Mouse (Mus musculus) CH12.LX (cell line): ENCODE measurements around the gene Cstb. TPM values are rescaled to one million over a fixed set of nuclear protein-coding genes. Genes with fewer than 3 reads are reported as not detected.

ENCODE experiments used
- DNase-seq: peaks from one replicate; pipeline ENCODE4 v3.0.0-alpha.2; 2013; ENCODE audit errors: extremely low read depth
- H3K27ac ChIP-seq: 2 replicates; pipeline ENCODE4 v1.5.1; 2012; ENCODE audit warnings: low read depth, mild to moderate bottlenecking, control low read depth, moderate library complexity; ENCODE audit not compliant: insufficient read depth
- H3K27me3 ChIP-seq: replicated peaks from 2 replicates; pipeline ENCODE3; 2012; ENCODE audit warnings: inconsistent platforms
- H3K36me3 ChIP-seq, 2 experiments: replicated peaks in 1 of 2; 2 replicates each; pipeline versions ENCODE3 to v1.6.1; 2012; ENCODE audit warnings: inconsistent platforms in 1 of 2, low read length in 1 of 2, mild to moderate bottlenecking in 1 of 2, mixed read lengths in 1 of 2, moderate library complexity in 1 of 2; ENCODE audit not compliant: control insufficient read depth in 1 of 2, insufficient read depth in 1 of 2
- H3K4me1 ChIP-seq, 2 experiments: 2 replicates each; pipeline ENCODE4 v1.6.1; 2012; ENCODE audit warnings: inconsistent platforms in 1 of 2, moderate library complexity in 1 of 2; ENCODE audit not compliant: insufficient read depth in 2 of 2, control insufficient read depth in 1 of 2
- H3K4me2 ChIP-seq: 2 replicates; pipeline ENCODE4 v1.6.1; 2012; ENCODE audit warnings: low read depth, mild to moderate bottlenecking, control low read depth; ENCODE audit not compliant: poor library complexity, insufficient read depth, severe bottlenecking
- H3K4me3 ChIP-seq, 3 experiments: fragments of 150-350 bp in 1 of 3; sonication (generic) in 1 of 3; replicated peaks in 1 of 3; 2 replicates each; pipeline versions ENCODE3 to v1.5.1; 2011 to 2012; ENCODE audit warnings: low read depth in 2 of 3, low read length in 2 of 3, mild to moderate bottlenecking in 2 of 3, moderate library complexity in 2 of 3, control low read depth in 1 of 3, improper control_type of control experiment in 1 of 3, inconsistent platforms in 1 of 3, mixed read lengths in 1 of 3; ENCODE audit not compliant: poor library complexity in 1 of 3
- H3K79me2 ChIP-seq: replicated peaks from 2 replicates; pipeline ENCODE4 v1.6.1; 2012; ENCODE audit warnings: mild to moderate bottlenecking, moderate library complexity; ENCODE audit not compliant: control insufficient read depth, poor library complexity, insufficient read depth, severe bottlenecking; ENCODE audit errors: extremely low read depth
- H3K9ac ChIP-seq: 2 replicates; pipeline ENCODE4 v1.6.1; 2012; ENCODE audit warnings: low read depth, mild to moderate bottlenecking, control low read depth, moderate library complexity; ENCODE audit not compliant: insufficient read depth
- H3K9me3 ChIP-seq: replicated peaks from 2 replicates; pipeline ENCODE3; 2012; ENCODE audit warnings: low read length, inconsistent platforms, mixed read lengths
- BHLHE40 ChIP-seq: IDR thresholded peaks from 2 replicates; pipeline ENCODE4 v1.6.1; 2011; ENCODE audit warnings: mild to moderate bottlenecking, low read depth, low read length, improper control_type of control experiment
- CTCF ChIP-seq, 2 experiments: IDR thresholded peaks in 1 of 2; conservative IDR thresholded peaks in 1 of 2; 2 replicates each; pipeline ENCODE4 v1.5.1; 2011 to 2012; ENCODE audit warnings: low read depth in 2 of 2, low read length in 2 of 2, improper control_type of control experiment in 1 of 2, inconsistent platforms in 1 of 2, mild to moderate bottlenecking in 1 of 2, moderate library complexity in 1 of 2
- ELF1 ChIP-seq: IDR thresholded peaks from 2 replicates; pipeline ENCODE4 v1.6.1; 2014; ENCODE audit warnings: low read depth, mild to moderate bottlenecking, inconsistent platforms, low read length, improper control_type of control experiment
- EP300 ChIP-seq: IDR thresholded peaks from 2 replicates; pipeline ENCODE4 v1.6.1; 2011; ENCODE audit warnings: low read length, improper control_type of control experiment
- IRF4 ChIP-seq: IDR thresholded peaks from 2 replicates; pipeline ENCODE4 v1.6.1; 2014; ENCODE audit warnings: low read depth, mild to moderate bottlenecking, inconsistent platforms, low read length, improper control_type of control experiment
- MAFK ChIP-seq: IDR thresholded peaks from 2 replicates; pipeline ENCODE4 v1.6.1; 2011; ENCODE audit warnings: low read length, improper control_type of control experiment; ENCODE audit not compliant: insufficient replicate concordance
- MAX ChIP-seq: IDR thresholded peaks from 2 replicates; pipeline ENCODE4 v1.6.1; 2011; ENCODE audit warnings: low read length, improper control_type of control experiment
- MYC ChIP-seq: IDR thresholded peaks from 2 replicates; pipeline ENCODE4 v1.6.1; 2011; ENCODE audit warnings: low read depth, mild to moderate bottlenecking, improper control_type of control experiment, low read length
- NRF1 ChIP-seq: IDR thresholded peaks from 2 replicates; pipeline ENCODE4 v1.6.1; 2014; ENCODE audit warnings: low read depth, mild to moderate bottlenecking, inconsistent platforms, low read length, improper control_type of control experiment, moderate library complexity
- RAD21 ChIP-seq: IDR thresholded peaks from 2 replicates; pipeline ENCODE4 v1.6.1; 2011; ENCODE audit warnings: low read depth, mild to moderate bottlenecking, low read length, improper control_type of control experiment, moderate library complexity
- SMC3 ChIP-seq: IDR thresholded peaks from 2 replicates; pipeline ENCODE4 v1.6.1; 2011; ENCODE audit warnings: low read depth, low read length, improper control_type of control experiment
- TCF12 ChIP-seq: IDR thresholded peaks from 2 replicates; pipeline ENCODE4 v1.6.1; 2014; ENCODE audit warnings: low read depth, mild to moderate bottlenecking, inconsistent platforms, low read length, improper control_type of control experiment
- ZC3H11A ChIP-seq: IDR thresholded peaks from 2 replicates; pipeline ENCODE4 v1.6.1; 2012; ENCODE audit warnings: low read depth, mild to moderate bottlenecking, inconsistent platforms, low read length, improper control_type of control experiment
- ZKSCAN1 ChIP-seq: IDR thresholded peaks from 2 replicates; pipeline ENCODE4 v1.6.1; 2012; ENCODE audit warnings: low read depth, inconsistent platforms, low read length, improper control_type of control experiment, borderline replicate concordance
- ZMIZ1 ChIP-seq: IDR thresholded peaks from 2 replicates; pipeline ENCODE4 v1.6.1; 2012; ENCODE audit warnings: low read depth, mild to moderate bottlenecking, inconsistent platforms, low read length, improper control_type of control experiment
- dilution Hi-C: fragments of 300-500 bp; cut with MboI; formaldehyde crosslinking; loops from 2 replicates; pipeline ENCODE4 v1.14.3; 2020; ENCODE audit warnings: low sequenced_read_pairs; ENCODE audit not compliant: extremely low pct_unique_long_range_greater_than_20kb, extremely low pct_ligation_motif_present
- in situ Hi-C: fragments of 300-500 bp; cut with MboI; formaldehyde crosslinking; loops from 3 replicates; pipeline ENCODE4 v1.14.3; 2019; ENCODE audit warnings: low sequenced_read_pairs, low pct_ligation_motif_present, low pct_unique_long_range_greater_than_20kb, mixed read lengths
- polyA plus RNA-seq: library from polyadenylated mRNA; unstranded; fragments of >175 nt; gene quantifications from 2 replicates; pipeline ENCODE4 v1.2.1, GENCODE M21; 2012; ENCODE audit warnings: low read depth; ENCODE audit not compliant: insufficient read length
- total RNA-seq, 2 experiments: library from RNA; depleted of rRNA; stranded (reverse); fragments of 300-350 nt in 1 of 2; fragments of >200 nt in 1 of 2; gene quantifications; 2 replicates each; pipeline ENCODE4 v1.2.3; 2012 to 2014

Cstb gene
- total and polyA plus RNA-seq, 3 experiments: 139 to 226 (median 194) TPM

DNA sequence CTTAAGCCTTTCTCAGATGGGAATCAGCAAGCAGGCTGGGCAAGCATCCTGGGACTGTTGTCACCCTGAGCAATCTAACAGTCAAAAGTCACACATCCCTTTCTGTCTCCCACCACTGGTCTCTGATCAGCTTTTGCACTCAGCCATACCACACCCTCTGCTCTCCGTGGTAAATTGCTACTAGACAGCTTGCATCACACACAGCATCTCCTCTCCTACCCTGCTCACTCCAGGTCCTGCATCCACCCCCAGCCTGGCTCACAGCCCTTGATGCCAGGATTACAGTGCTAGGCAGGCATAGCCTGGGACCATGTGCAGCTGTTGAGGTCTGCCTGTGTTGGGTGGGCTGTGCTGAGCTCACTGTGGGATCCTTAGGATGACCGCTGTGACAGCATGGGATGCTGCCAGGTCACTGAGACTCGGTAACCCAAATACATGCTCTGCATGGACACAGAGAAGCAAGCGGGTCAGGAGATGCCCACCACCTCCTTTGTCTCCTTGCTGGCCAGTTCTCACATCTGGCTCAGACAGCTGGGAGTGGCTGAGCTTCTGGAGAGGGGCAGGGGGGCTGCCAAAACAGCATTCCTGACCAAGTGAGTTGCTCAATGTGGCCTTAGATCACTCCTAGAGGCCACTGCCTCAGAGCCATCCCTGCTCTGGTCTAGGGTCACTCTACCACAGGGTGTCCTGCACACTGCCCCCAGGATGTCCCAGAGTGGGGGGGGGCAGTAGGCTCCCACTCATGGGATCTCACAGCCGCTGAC is 33.1 kb downstream of the Cstb start:
- TF ChIP-seq SMC3 (no peak), MYC (no peak), MAX (no peak), TCF12 (no peak), BHLHE40 (no peak), NRF1 (no peak), ZMIZ1 (no peak), IRF4 (no peak), RAD21 (no peak), MAFK (no peak), EP300 (no peak), ZC3H11A (no peak)
- Histone ChIP-seq H3K27me3 (no peaks in the 10 kb centered on the region), H3K9ac (no peak overlapping the region), H3K4me2 (no peak overlapping the region), H3K4me1 (peaks cover 17 to 69% of the 10 kb centered on the region in 2 experiments), H3K9me3 (no peaks in the 10 kb centered on the region), H3K27ac (no peak overlapping the region), H3K4me3 (no peak overlapping the region), H3K36me3 (peaks cover 0 to 9% of the 10 kb centered on the region in 2 experiments), H3K79me2 (no peaks in the 10 kb centered on the region)
- dilution Hi-C loops (no loop called here), in situ Hi-C loops (no loop called here)
- no peak for DNase-seq

DNA sequence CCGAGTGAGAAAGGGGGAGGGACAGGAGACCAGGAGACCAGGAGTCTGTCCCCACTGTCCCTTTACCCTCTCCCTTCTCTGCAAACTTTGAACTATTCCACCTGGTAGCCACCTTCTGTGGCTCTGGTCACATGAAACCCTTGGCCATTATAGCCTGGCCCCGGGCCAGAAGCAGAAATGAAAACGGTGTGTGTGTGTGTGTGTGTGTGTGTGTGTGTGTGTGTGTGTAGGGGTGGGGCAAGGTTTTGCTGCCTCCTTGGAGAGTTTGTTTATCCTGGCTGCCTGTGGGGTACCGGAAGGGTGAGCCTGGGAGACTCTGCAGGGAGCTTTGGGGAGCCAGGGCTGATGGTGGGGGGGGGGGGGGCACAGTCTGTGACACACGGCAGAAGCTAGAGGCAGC is 35.0 kb downstream of the Cstb start:
- dilution Hi-C loops (no loop called here), in situ Hi-C loops (no loop called here)
- Histone ChIP-seq H3K79me2 (no peaks in the 10 kb centered on the region), H3K4me1 (peaks cover 27 to 83% of the 10 kb centered on the region in 2 experiments), H3K27ac (no peak overlapping the region), H3K36me3 (peaks cover 0 to 9% of the 10 kb centered on the region in 2 experiments), H3K4me2 (no peak overlapping the region), H3K4me3 (no peak overlapping the region), H3K27me3 (no peaks in the 10 kb centered on the region), H3K9ac (no peak overlapping the region), H3K9me3 (no peaks in the 10 kb centered on the region)
- DNase-seq: no peak
- TF ChIP-seq IRF4: peak; percentile 15; the same call in 1 of the 2 replicates
- no peak for TF ChIP-seq ELF1

GRCm38 (mm10) chr10:78461767-78462166 is 36.3 kb downstream of the Cstb start:
- peaks cover 28 to 85% of the 10 kb centered on the region in 2 experiments for H3K4me1 ChIP-seq
- no peak overlapping the region for H3K9ac ChIP-seq
- in situ Hi-C loops: no loop called here
- H3K9me3 ChIP-seq: no peaks in the 10 kb centered on the region
- peaks cover 3% of the 10 kb centered on the region for H3K27me3 ChIP-seq
- H3K4me3 ChIP-seq: no peak overlapping the region
- H3K79me2 ChIP-seq: no peaks in the 10 kb centered on the region
- no peak for DNase-seq
- no peak overlapping the region for H3K27ac ChIP-seq
- TF ChIP-seq CTCF (conservative IDR thresholded peaks at IDR 0.05 in 1 of 2, IDR thresholded peaks at IDR 0.05 in 1 of 2; ENCODE audit: low read depth in 2 of 2, low read length in 2 of 2): peak; percentile 58 to 71
- TF ChIP-seq ZKSCAN1: no peak
- TF ChIP-seq, all 38 proteins: peak for 1
- peaks cover 0 to 6% of the 10 kb centered on the region in 2 experiments for H3K36me3 ChIP-seq
- dilution Hi-C loops: no loop called here
- H3K4me2 ChIP-seq: no peak overlapping the region
